Mouse (Mus musculus): ENCODE results near the gene Cypt4.
"Not testable (repeated sequence)": the region's sequence is repeated elsewhere in the genome, so short reads cannot be mapped to it uniquely, and the experiment has no call there.

Cypt4 gene

GRCm38 (mm10) chr9:24624896-24625295 is at the start of gene Cypt4:
TSS of gene Cypt4 (plus strand) at chr9:24625196.
- CTCF ChIA-PET, result no interaction called here

GRCm38 (mm10) chr9:24637341-24637740 is 12.3 kb downstream of the Cypt4 start:
- CTCF ChIA-PET, result not testable (repeated sequence)
